Mouse (Mus musculus): Measurements from ENCODE around the gene Ylpm1.

Gene Ylpm1

DNA sequence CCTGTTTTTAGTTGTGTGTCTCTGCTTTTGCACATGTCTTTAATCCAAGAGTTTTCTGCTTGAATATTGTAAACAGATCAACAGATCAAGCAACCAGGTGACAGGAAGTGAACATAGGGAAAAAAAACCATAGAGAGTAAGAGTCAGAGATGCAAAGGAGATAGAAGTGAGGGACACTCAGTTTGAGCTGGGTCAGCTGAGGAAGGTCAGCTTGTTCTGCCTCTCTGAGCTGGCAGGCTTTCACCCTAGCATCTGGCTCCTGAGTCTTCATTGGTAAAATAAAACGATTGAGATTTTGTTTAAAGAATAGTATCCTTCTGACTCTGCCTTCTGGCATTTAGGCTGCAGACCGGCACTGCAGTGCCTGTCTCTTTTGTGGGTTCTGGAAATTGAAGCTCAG is 14.4 kb downstream of the Ylpm1 start:
- DNase-seq, result no peak

DNA sequence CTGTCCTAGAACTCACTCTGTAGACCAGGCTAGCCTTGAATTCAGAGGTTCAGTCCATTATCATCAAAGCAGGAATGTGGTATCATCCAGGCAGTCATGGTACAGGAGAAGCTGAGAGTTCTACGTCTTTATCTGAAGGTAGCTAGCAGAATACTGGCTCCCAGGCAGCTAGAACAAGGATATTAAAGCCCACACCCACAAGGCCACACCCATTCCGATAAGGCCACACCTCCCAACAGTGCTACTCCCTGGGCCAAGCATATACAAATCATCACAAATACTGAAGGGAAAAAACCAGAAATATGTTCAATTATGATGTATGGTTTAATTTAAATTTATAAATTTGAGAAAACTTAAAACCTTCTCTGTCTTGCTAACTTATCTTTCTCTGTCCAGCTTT is 16.1 kb downstream of the Ylpm1 start:
- no peak for DNase-seq

DNA sequence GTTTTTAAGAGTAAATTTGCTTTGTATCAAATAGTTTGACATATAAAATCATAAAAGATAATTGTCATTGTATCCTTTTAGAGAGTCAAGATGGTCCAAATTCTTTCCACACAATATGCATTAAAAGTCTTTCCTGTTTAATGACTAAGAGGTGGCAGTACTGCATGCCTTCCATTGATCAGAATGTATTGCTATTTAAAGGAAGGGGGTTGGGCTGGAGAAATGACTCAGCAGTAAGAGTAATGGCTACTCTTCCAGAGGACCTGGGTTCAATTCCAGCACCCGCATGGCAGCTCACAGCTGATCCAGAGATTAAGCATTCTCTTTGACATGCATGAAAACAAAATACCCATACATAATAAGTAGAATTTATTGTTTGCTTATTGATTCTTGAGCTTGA is 25.9 kb downstream of the Ylpm1 start:
- DNase-seq, result no peak

DNA sequence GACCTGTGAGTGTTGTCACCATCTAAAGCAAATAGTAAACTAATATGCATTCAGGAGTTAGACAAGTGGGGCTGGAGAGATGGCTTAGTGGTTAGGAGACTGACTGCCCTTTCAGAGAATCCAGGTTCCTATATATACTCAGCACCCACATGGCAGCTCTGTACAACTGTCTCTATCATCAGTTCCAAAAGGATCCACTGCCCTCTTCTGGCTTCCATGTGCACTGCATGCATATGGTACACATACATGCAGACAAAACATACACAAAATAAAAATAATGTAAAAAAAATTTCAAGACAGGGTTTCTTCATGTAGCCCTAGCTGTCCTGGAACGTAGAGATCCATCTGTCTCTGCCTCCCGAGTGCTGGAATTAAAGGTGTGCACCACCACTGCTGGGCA is 36.6 kb downstream of the Ylpm1 start:
- peak; percentile 45 to 49 for DNase-seq

DNA sequence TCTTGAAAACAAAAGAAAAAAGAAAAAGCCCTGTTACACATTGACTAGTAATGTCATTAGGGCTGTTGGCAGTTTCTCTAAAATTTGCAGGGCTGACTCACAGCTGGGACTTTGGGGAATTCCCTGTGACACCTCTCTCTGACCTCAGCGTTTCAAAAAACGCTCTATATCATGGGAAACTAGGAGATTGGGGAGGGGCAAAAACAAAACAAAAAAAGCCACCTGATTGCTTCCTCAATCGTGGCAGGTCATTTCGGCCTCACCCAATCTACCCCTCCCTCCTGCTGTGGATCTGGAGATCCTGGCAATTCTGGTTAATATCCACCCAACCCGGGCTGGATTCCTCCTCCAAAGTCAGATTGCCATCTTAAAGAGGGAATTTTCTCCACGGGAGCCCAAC is 55.1 kb downstream of the Ylpm1 start:
- DNase-seq, result no peak

DNA sequence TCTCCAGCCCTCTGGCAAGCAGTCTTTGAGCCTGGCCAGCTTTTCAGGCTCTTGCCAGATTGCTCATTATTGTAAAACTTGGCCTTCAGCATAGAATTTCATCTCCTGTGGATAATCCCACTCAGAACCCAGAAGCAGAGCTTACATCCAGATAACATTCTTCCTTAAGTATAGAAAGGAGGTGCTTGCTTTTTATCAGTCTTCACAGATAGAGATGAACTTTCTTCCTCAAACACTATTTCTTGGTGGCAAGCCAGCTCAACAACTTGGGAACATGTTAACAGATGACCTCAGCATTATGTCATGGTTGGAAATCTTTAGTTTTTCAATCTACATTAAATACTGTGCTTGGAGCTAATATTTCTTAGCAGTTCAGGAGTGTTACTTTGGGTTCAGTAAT is 74.9 kb downstream of the Ylpm1 start:
- DNase-seq, result no peak

DNA sequence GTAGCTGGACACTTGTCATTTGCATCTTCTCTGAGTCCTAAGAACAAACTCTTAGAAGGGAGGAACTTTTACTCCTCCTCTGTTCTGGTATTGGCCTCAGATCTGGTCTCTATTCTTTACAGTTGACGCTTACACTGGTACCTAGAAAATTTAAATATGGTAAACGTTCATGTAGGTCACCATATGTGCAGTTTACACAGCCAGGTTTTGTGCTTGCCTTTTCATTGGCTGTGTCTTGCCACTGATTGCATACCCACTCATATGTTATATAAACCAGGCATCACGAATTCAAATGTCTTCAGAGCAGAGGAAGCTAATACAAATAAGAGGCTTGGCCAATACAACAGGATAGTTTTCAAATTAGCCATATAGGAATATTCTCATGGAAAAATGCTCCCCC is 81.0 kb downstream of the Ylpm1 start:
- no peak for DNase-seq

DNA sequence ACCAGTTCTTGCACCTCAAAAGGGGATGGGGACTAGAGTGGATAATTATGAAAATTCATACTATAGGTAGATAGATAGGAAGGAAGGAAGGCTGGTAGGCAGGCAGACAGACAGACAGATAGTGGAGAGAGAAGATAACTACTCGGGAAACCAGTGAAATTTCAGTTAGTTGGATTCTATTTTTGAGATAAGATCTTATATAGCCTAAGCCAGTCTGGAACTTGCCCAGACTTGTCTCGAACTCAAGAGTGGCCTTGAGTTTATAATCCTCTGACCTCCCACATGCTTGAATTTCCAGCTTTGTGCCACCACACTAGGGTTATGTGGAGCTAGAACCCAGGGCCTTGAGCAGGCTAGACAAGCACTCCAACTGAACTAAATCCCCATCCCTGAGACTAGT is 88.1 kb downstream of the Ylpm1 start:
- no peak for DNase-seq

DNA sequence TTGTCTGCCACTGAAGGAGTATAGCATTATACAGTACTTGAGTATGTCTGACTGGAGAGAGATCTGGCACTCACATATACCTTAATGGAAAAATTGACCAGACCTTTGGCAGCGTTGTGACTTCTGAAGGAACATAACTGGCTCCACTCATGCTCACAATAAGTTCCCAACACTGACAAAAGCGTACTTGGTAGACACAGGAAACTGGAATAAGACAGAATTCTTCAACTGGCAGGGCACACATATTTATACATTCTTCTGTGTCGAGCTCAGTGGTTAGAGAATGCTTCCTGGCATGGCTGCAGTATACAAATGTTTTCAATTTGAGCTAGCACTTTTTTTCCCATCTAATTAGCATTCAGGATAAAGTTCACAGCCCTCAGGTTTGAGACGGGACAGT is 88.8 kb downstream of the Ylpm1 start:
- no peak for DNase-seq

DNA sequence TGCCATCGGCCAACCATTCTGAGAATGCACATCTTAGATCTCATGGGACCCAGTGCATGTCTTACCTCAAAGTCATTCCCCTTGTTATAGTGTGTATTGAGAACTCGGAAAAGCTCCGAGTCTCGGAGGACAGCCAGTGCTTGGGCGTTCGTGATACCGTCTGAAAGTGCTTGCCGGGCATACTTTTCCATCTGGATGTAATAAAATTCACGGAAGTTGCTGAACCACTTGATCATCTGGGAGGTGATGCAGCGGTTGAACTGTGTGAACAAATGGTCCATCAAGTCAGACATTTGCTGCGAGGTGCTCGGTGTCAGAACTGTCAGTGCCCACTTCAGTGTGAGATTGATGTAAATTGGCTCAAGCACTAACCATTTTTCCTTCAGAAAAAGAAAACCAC is 91.7 kb downstream of the Ylpm1 start:
- no peak for DNase-seq

DNA sequence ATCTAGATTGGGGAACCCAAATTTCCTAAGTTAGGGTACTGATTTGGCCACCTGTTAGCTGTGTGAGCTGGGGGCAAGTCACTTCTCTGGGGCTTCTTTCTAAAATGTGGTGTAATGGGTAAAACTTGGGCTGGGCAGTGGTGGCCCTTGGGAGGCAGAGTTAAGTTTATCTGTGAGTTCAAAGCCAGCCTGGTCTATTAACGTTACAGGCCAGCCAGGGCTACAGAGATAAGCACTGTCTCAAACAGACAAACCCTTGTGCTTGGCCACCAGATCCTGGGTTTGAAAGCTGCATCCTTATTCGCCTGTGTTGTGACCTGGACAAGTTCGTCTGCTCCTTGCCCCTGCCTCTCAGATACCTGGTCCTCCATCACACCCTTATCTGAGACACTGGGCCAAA is 95.1 kb downstream of the Ylpm1 start:
- DNase-seq, result no peak

DNA sequence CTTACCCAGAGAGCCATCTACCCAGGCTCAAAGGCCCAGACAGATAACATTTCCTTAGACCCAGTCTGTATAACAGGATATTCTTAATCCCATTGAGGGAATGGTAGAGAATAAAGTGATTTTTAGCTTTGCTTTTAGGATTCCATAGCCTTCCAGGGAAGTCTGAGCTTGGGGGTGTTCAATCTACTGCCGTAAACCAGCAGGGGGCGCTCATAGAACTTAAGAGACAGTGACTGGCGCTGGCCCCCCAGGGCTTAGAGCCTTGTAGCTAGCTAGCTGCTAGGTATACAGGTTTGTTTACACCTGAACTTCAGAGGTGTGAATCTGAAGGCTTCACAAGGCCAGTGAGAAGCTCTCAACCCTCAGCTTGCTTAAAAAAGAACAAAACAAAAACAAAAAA is 96.1 kb downstream of the Ylpm1 start:
- peak; percentile 82 to 83 for DNase-seq

DNA sequence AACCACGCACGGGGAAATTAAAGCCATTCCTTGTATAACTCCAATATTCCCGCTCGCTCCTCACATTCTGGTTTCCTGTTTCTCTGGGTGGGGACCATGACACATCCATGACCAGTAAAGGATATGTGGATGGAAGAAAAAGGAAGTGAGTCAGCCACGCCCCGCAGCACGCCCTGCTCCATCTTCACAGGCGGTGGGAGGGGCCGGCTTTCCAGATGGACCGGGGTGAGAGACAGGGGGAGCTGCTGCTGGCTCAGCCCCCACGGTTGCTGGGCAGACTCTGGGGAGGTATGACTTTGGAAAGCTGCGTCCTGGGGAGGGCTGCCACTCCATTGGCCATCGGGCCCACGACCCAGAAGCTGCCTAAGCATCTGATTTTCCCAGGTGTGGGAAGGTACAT is 97.9 kb downstream of the Ylpm1 start:
- DNase-seq, result no peak

DNA sequence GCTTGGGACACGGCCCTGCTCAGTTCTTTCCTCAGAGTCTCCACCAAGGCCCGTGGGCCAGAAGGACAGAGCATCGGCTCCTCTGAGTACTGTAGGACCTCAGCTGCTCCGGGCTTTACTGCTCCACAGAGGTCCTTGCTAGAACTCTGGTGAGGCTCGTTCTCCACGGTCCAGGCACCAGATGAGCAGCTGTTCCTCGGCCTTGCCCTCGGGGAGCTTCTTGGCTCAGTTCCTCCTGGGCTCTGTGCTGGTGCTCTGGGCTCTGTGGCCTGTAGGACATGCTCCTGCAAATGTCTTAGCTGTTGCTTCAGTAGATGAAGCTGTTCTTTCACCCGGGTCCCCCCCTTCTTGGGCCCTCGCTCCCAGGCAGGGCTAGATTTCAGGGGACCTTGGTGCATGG is 98.6 kb downstream of the Ylpm1 start:
- no peak for DNase-seq

DNA sequence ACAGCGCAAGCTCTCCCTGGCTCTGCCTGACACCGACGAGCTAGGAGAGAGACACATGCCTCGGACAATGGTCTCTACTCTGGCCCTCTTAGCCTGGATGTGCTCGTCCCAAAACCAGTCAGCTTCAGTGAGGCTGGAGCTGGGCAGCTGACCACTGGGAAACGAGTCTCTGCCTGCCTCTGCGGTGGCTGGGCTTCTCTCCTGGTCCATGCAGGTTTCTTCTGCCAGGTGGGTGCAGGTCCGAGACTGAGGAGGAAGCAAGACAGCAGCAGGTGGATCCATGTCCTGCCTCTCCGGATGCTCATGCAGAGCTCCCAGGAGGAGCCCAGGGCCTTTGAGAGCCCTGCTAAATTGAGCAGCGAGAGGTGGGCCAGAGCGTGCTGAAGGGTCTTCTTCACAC is 99.0 kb downstream of the Ylpm1 start:
- DNase-seq, result no peak

DNA sequence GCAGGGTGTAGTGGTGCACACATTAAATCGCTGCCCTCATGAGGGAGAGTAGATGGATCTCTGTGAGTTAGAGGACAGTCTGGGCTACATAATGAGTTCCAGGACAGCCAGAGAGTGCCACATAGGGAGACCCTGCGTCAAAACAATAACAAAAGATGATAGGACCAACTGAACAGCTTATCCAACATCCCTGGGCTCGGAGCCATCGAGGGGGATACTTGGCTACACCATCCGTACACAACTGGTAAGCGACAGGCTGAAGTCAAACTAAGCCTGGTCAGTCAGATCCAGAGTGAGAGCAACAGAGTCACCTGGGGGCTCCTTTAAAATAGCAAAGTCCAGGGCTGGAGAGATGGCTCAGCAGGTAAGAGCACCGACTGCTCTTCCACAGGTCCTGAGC is 99.7 kb downstream of the Ylpm1 start:
- DNase-seq, result no peak

DNA sequence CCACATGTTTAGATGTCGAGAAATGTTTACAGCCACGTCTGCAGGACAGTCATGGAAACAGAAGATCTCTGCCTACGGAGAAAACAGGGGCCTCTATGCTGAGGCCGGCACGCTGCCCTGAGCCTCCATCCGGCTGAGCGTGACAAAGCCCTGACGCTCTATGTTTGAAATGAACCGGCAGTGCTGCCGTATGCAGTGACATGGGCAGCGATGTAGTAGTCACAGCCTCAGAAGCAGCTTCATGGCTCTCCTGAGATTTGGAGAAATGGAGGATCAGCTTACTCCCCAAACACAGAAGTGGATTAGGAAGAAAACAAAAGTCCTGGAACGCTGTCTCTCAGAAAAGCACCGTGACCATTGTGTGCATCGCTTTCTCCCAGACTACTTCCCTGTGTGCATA is 104.9 kb downstream of the Ylpm1 start:
- DNase-seq, result no peak

DNA sequence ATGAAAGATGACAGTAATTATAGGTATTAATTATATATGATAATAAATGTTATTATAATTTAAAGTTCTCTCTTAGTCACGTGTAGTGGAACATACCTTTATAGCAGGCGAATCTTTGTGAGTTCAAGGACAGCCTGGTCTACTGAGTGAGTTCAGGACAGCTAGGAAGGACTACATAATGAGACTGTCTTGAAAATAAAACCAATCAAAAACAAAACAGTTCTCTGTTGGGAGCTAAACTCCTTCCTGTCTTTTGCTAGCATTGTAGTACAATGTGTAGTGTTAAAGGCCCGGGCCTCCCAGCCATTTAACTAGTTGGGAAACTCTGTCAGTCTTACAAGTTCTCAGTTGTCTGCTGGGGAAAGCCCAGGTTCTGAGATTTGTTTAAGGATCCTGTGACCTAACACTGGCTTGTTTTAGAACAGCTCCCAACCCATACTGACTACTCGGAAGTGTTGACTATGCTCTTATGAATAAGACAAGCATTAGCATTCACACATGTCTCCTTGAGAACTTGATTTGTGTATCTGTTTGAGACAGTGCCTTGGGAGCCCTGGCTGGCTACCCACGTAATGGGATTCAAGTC is 105.5 kb downstream of the Ylpm1 start:
- DNase-seq, result no peak

DNA sequence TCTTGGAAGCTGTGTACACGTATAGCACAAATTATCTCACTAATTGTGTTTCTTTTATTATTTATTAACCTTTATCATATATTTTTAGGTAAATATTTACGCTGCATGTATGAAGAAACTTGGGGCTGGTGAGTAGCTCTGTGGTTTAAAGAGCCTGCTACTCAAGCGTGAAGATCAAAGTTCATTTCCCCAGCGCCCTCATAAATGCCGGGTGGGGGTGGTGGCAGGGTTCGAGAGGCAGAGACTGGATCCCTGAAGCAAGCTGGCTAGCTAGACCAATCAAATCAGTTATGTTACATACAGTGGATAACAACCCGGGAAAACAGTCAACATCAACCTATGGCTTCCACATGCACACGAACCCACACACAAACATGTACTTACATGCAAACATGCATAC is 107.0 kb downstream of the Ylpm1 start:
- no peak for DNase-seq

DNA sequence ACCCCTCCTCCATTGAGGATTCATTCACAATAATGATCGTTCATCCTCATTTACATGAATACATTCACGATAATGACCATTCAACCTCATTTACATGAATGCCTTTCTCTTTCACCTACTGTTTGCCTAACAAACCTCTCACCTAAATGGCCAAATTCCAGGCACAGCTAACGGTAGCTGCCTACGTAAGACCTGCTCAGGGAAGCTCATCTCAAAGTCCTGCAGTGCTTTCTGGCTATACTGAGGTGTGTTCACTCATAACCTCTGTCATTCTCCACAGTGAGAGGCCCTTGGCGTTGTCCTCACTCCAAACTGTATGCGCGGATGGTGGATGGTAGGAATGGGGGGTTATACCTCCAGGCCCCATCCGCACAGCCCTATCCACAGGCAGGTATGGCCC is 108.7 kb downstream of the Ylpm1 start:
- no peak for DNase-seq

DNA sequence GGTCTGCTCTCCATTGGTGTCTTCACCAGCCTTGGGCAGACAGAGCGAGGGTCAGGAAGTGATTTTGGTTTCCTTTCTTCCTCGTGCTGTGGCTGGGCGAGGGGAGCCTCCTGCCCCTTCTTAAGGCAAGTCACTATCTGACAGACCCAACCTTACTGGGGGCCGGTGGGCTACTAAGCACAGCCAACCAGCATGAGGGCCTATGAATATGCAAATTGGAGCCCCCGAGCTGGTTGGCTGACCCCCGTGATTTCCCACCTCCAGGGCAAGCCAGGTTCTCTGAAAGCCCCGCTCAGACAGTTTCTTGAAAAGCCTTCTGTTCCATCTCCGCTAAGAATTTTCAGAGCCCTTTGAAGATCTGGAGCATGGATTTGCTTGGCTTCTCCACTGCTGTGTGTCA is 110.2 kb downstream of the Ylpm1 start:
- no peak for DNase-seq

DNA sequence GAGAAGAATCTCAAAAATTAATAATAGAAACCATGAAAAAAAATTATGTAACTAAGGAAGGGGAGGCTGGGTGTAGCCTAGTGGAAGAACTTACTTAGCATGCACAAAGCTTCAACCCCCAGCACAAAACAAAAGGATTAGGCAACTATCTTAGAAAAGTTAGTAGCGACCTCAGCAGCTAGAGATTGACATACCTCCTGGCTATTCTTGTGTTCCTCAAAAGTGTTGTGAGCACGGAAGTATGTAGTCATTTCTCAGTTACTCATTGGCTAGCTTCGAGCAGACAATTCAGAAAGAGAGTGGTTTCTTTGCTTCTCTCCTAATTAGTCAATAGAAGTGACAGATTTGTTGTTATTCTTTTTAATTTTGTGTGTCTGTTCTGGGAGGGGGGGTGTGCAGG is 112.5 kb downstream of the Ylpm1 start:
- no peak for DNase-seq

DNA sequence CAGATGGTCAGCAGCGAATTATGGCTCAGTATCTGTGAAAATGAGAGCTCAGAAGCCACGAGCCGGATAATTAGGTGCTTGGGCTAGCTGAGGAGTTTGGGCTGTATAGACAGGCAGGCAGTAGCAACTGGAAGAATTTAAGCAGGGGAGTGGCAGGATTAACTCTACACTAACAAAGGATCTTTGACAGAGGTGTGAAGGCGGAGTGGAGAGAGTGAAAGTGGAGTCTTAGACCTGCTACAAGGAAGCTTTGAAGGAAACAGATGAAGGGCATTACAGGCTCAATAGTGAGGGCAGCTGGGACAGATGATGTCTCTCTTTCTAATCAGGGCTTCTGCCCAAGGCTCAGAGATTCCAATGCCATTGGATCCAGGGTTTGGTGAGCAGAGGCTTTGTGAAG is 113.3 kb downstream of the Ylpm1 start:
- no peak for DNase-seq

DNA sequence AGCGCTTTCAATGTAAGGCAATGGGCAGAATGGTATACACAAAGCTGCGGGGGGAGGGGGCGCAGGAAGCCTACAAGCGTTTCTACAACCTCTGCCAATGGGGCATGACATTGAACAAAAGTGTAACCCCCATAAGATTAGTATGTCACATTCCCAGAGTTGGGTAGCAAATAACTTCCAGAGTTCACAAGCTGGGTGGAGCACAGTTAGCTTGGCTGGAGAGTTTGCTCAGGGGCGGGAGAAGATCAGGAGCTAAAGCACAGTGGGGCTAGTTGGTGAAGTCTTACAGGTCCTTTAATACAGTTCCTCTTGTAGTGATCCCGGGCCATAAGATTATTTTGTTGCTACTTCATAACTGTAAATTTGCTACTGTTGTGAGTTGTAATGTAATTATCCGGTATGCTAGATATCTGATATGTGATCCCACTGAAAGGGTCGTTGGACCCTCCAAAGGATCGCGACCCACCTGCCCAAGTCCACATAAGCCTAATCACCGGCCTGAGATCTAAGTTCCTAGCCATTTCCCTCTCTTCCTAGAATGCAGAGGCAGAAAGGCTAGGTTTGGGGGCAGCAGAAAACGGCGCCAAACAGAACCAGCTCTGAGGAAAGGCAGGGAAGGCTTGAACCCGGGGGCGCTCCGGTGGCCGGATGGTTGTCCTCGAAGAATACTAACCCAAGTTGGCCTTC is 114.0 kb downstream of the Ylpm1 start:
- no peak for DNase-seq

Data from B cell, adult 2 months (primary cell).